Comparison of ENCODE assay signal across 8 mouse cellular contexts in genomic region chr11:75462253-75462783, GRCm38 (mm10). TPM values are rescaled to one million over a fixed set of nuclear protein-coding genes. Genes with fewer than 3 reads are reported as not detected.
DNase-seq lines count a peak whose midpoint lies in the region; ATAC-seq and TF ChIP-seq lines count a peak whose summit lies in the region.

No protein-coding gene starts in this region.

- peak overlapping the region; percentile 98 for H3K4me2 ChIP-seq in neural tube, embryonic 12.5 days (replicated peaks)

- peaks cover 28% of the 10 kb centered on the region for H3K36me3 ChIP-seq in heart, adult 2 months (ENCODE audit: control insufficient read depth, insufficient read depth, low read length)
- H3K36me3 ChIP-seq in kidney, adult 2 months (ENCODE audit: control insufficient read depth, insufficient read depth, low read length) = peaks cover 16% of the 10 kb centered on the region
- H3K36me3 ChIP-seq in neural tube, embryonic 12.5 days = peaks cover 16% of the 10 kb centered on the region

- peak overlapping the region; percentile 84 for H3K4me3 ChIP-seq in heart, adult 2 months
- peak overlapping the region; percentile 85 for H3K4me3 ChIP-seq in kidney, adult 2 months (ENCODE audit: insufficient read depth, low read depth, low read length)
- H3K4me3 ChIP-seq in lung, adult 2 months (replicated peaks; ENCODE audit: extremely low read depth, low read depth, low read length) = peak overlapping the region; percentile 83
- peak overlapping the region; percentile 63 for H3K4me3 ChIP-seq in neural tube, embryonic 12.5 days

- no peak for ATAC-seq in neural tube, embryonic 12.5 days (ENCODE audit: low FRiP score, low read depth)

- intact Hi-C loops in heart, adult 2 months (cut with DNase I) = loop anchor here (5.0 kb wide), 2 partner anchors 110 to 630 kb away; partner anchors contain the start of gene Mnt

- H3K9me3 ChIP-seq in neural tube, embryonic 12.5 days = no peaks in the 10 kb centered on the region

- no peaks in the 10 kb centered on the region for H3K79me2 ChIP-seq in heart, adult 2 months (replicated peaks; ENCODE audit: control insufficient read depth, insufficient read depth, low read length)

- TF ChIP-seq POLR2A in heart, adult 2 months (IDR thresholded peaks at IDR 0.05; ENCODE audit: insufficient read depth, low read depth, low read length) = no peak
- TF ChIP-seq POLR2A in kidney, adult 2 months (IDR thresholded peaks at IDR 0.05; ENCODE audit: low read depth, low read length) = peak; percentile 41
- TF ChIP-seq POLR2A in lung, adult 2 months (IDR thresholded peaks at IDR 0.05; ENCODE audit: borderline replicate concordance, extremely low read depth, low read depth, low read length) = peak; percentile 35; the same call in 1 of the 2 replicates

- no peak for TF ChIP-seq CTCF in heart, adult 2 months (IDR thresholded peaks at IDR 0.05)
- TF ChIP-seq CTCF in kidney, adult 2 months (conservative IDR thresholded peaks at IDR 0.05; ENCODE audit: insufficient read depth, insufficient read length, low read depth, low read length) = no peak
- TF ChIP-seq CTCF in lung, adult 2 months (IDR thresholded peaks at IDR 0.05; ENCODE audit: insufficient read depth, low read length) = no peak

- peak; percentile 93 for DNase-seq in 3134 (ENCODE audit: extremely low read depth, insufficient read length, low spot score)
- peak; percentile 28 for DNase-seq in T-cell, adult 2 months (ENCODE audit: low spot score)
- DNase-seq in embryo, embryonic 9.5 days (ENCODE audit: extremely low spot score) = peak; percentile 59
- peak; percentile 89 to 93 for DNase-seq in heart, adult 2 months
- DNase-seq in kidney, adult 2 months = peak; percentile 98
- peak; percentile 78 for DNase-seq in lung, adult 2 months
- peak; percentile 73 to 88 for DNase-seq in urinary bladder, adult 18-20 months (ENCODE audit: low spot score in 2 of 2)

- 3% methylated on average over 16 of the region's 16 CpGs for WGBS in heart, adult 2 months
- 2% methylated on average over 16 of the region's 16 CpGs for WGBS in kidney, adult 2 months
- 4% methylated on average over 14 of the region's 16 CpGs for WGBS in lung, adult 2 months
- 6% methylated on average over 16 of the region's 16 CpGs for WGBS in neural tube, embryonic 12.5 days

- peak overlapping the region; percentile 97 for H3K27ac ChIP-seq in heart, adult 2 months
- H3K27ac ChIP-seq in kidney, adult 2 months (ENCODE audit: insufficient read depth, low read depth, low read length) = peak overlapping the region; percentile 99
- H3K27ac ChIP-seq in neural tube, embryonic 12.5 days = no peak overlapping the region

- peaks cover 20% of the 10 kb centered on the region for H3K4me1 ChIP-seq in heart, adult 2 months (ENCODE audit: control insufficient read depth, insufficient read depth, low read length)
- H3K4me1 ChIP-seq in kidney, adult 2 months (ENCODE audit: control insufficient read depth, insufficient read depth, low read length) = peaks cover 33% of the 10 kb centered on the region
- peaks cover 19% of the 10 kb centered on the region for H3K4me1 ChIP-seq in lung, adult 2 months (ENCODE audit: control insufficient read depth, insufficient read depth, low read length)
- H3K4me1 ChIP-seq in neural tube, embryonic 12.5 days = peaks cover 24% of the 10 kb centered on the region

- H3K9ac ChIP-seq in heart, adult 2 months (ENCODE audit: low read depth, low read length) = peak overlapping the region; percentile 82
- H3K9ac ChIP-seq in neural tube, embryonic 12.5 days = peak overlapping the region; percentile 76

- no peaks in the 10 kb centered on the region for H3K27me3 ChIP-seq in heart, adult 2 months (ENCODE audit: control insufficient read depth, insufficient read depth, low read length)
- H3K27me3 ChIP-seq in kidney, adult 2 months (replicated peaks; ENCODE audit: control insufficient read depth, insufficient read depth, low read length) = no peaks in the 10 kb centered on the region
- H3K27me3 ChIP-seq in neural tube, embryonic 12.5 days (replicated peaks) = no peaks in the 10 kb centered on the region; the same call in 1 of the 2 replicates

- no peak for TF ChIP-seq EP300 in heart, adult 2 months (IDR thresholded peaks at IDR 0.05; ENCODE audit: insufficient read depth, low read depth, low read length)

RNA-seq across cellular contexts. Expression of gene Tlcd2, which starts 0.8 kb away (rescaled TPM):
- 1 to 10 TPM; 3.7 to 4.6 TPM for total RNA-seq in heart, adult 2 months (2021)
- polyA plus RNA-seq in heart, adult 2 months (2012; rRNA removed) = 10.3 and 14.3 TPM in 2 replicates
- 14.2 and 14.6 TPM in 2 replicates for polyA plus RNA-seq in kidney, adult 2 months (2012; rRNA removed)
- polyA plus RNA-seq in lung, adult 2 months (2012; rRNA removed) = 15.3 and 29.6 TPM in 2 replicates
- 8.3 and 8.6 TPM in 2 replicates for polyA plus RNA-seq in neural tube, embryonic 12.5 days (2016; fragmentation: Nextera tagmentation; extraction: Ambion mirVana)

RNA-seq across cellular contexts. Expression of gene Wdr81, which starts 7.8 kb away (rescaled TPM):
- 1 to 10 TPM; 7.0 to 8.3 TPM for total RNA-seq in heart, adult 2 months (2021)
- 6.6 and 9.6 TPM in 2 replicates for polyA plus RNA-seq in heart, adult 2 months (2012; rRNA removed)
- 17.7 and 21.0 TPM in 2 replicates for polyA plus RNA-seq in kidney, adult 2 months (2012; rRNA removed)
- polyA plus RNA-seq in lung, adult 2 months (2012; rRNA removed) = 27.9 and 29.9 TPM in 2 replicates
- polyA plus RNA-seq in neural tube, embryonic 12.5 days (2016; fragmentation: Nextera tagmentation; extraction: Ambion mirVana) = 8.2 and 9.0 TPM in 2 replicates

RNA-seq across cellular contexts. Expression of gene Serpinf2, which starts 22.9 kb away (rescaled TPM):
- total RNA-seq in heart, adult 2 months (2021) = not detected
- 0.18 and 0.61 TPM in 2 replicates for polyA plus RNA-seq in heart, adult 2 months (2012; rRNA removed)
- polyA plus RNA-seq in kidney, adult 2 months (2012; rRNA removed) = 126 and 141 TPM in 2 replicates
- 0.60 and 0.82 TPM in 2 replicates for polyA plus RNA-seq in lung, adult 2 months (2012; rRNA removed)
- polyA plus RNA-seq in neural tube, embryonic 12.5 days (2016; fragmentation: Nextera tagmentation; extraction: Ambion mirVana) = 0.18 and 0.40 TPM in 2 replicates

RNA-seq across cellular contexts. Expression of gene Prpf8, which starts 24.3 kb away (rescaled TPM):
- 10 to 100 TPM; 84.4 to 93.2 TPM for total RNA-seq in heart, adult 2 months (2021)
- polyA plus RNA-seq in heart, adult 2 months (2012; rRNA removed) = 49.0 and 86.5 TPM in 2 replicates
- polyA plus RNA-seq in kidney, adult 2 months (2012; rRNA removed) = 88.0 and 92.7 TPM in 2 replicates
- polyA plus RNA-seq in lung, adult 2 months (2012; rRNA removed) = 67.9 and 90.2 TPM in 2 replicates
- 68.3 and 69.2 TPM in 2 replicates for polyA plus RNA-seq in neural tube, embryonic 12.5 days (2016; fragmentation: Nextera tagmentation; extraction: Ambion mirVana)

RNA-seq across cellular contexts. Expression of gene Serpinf1, which starts 39.8 kb away (rescaled TPM):
- 10 to 100 TPM; 17.4 to 28.5 TPM for total RNA-seq in heart, adult 2 months (2021)
- 84.5 and 96.1 TPM in 2 replicates for polyA plus RNA-seq in heart, adult 2 months (2012; rRNA removed)
- 17.2 and 29.9 TPM in 2 replicates for polyA plus RNA-seq in kidney, adult 2 months (2012; rRNA removed)
- polyA plus RNA-seq in lung, adult 2 months (2012; rRNA removed) = 96.0 and 110 TPM in 2 replicates
- polyA plus RNA-seq in neural tube, embryonic 12.5 days (2016; fragmentation: Nextera tagmentation; extraction: Ambion mirVana) = 72.8 and 73.2 TPM in 2 replicates

Comparison
In these comparisons a context has a peak if more than half of its experiments do, and no peak if none do; other contexts are left out.
1. DNase-seq: peak in every context shown above with its lines; median percentile 98 in kidney, adult 2 months; 93 in 3134; 91 in heart, adult 2 months; 80 in urinary bladder, adult 18-20 months; 78 in lung, adult 2 months; 59 in embryo, embryonic 9.5 days; 28 in T-cell, adult 2 months.
2. RNA of gene Serpinf2, which starts 22.9 kb away (polyA plus RNA-seq): 126 to 141 TPM in kidney, adult 2 months; 0.60 to 0.82 TPM in lung, adult 2 months, 0.18 to 0.40 TPM in neural tube, embryonic 12.5 days and 0.18 to 0.61 TPM in heart, adult 2 months; every median in the first group is over 10 times any median in the second.
3. Peak in every context shown above with its lines, with median percentiles within 50 percentile points of each other: H3K4me3 ChIP-seq.